Mouse (Mus musculus): ENCODE results near the gene Rcc1.

DNA sequence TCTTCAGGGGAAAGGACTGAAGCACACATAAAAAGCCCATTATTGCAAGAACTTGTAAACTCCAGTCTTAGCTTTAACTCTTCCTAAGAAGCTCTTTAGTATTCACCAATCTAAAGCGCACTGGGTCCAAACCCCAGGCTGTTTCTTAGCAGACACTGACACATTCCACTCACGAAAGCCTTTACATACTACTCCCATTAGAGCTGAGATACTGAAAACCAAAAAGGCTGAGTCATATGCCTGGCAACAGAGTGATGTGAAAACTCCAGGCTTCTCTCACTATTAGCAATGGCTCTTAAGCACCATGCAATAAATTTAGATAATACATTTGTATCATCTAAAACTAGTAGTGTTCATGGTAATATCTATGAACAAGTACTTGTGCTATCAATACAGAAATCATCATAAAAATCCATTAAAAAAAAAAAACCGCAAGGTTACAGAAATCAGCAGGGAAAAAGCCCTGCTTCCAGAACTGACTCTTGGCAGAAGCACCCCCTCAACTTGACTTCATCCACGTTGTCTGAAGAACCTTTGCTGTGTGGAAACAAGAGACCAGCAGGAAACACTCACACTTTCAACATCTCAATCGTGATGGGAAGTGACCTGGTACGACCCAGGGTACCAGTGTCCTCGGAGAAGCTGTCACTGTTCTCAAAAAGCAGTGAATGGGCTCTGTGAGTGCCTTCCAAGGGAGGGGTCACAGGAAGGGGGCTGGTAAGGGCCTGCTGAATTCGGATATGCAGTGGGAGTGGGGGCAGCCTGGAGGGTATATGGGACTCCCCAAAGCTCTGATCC lies 16.7 kb upstream of the Rcc1 start:
- TF ChIP-seq GATA1 (IDR thresholded peaks at IDR 0.05; ENCODE audit: low read length) (no peak), TAL1 (IDR thresholded peaks at IDR 0.05; ENCODE audit: low read length) (no peak)
